Mouse (Mus musculus) kidney, adult 18-20 months (tissue): ENCODE results near the gene Gprc5d.

Experiments
- DNase-seq: peaks from one replicate; pipeline ENCODE4 v3.0.0; 2021

The Gprc5d gene

GRCm38 (mm10) chr6:135118183-135118582 lies at the start of gene Gprc5d:
Gprc5d (minus strand) TSS chr6:135118283.
- DNase-seq, result no peak

- DNase-seq, result no peak
Observed at GRCm38 (mm10) chr6:135166712-135167111, 48.6 kb upstream of the Gprc5d start.

- no peak for DNase-seq
Observed at GRCm38 (mm10) chr6:135166262-135166661, 48.2 kb upstream of the Gprc5d start.

- DNase-seq, result no peak
Observed at GRCm38 (mm10) chr6:135165706-135166105, 47.6 kb upstream of the Gprc5d start.

GRCm38 (mm10) chr6:135165191-135165590 lies 47.1 kb upstream of the Gprc5d start:
- DNase-seq, result no peak

- no peak for DNase-seq
Observed at GRCm38 (mm10) chr6:135162861-135163260, 44.8 kb upstream of the Gprc5d start.

- no peak for DNase-seq
Observed at GRCm38 (mm10) chr6:135162311-135162710, 44.2 kb upstream of the Gprc5d start.

GRCm38 (mm10) chr6:135161356-135161755 lies 43.3 kb upstream of the Gprc5d start:
- no peak for DNase-seq

GRCm38 (mm10) chr6:135158509-135158908 lies 40.4 kb upstream of the Gprc5d start:
- DNase-seq, result no peak

GRCm38 (mm10) chr6:135157496-135157895 lies 39.4 kb upstream of the Gprc5d start:
- no peak for DNase-seq

GRCm38 (mm10) chr6:135156597-135156996 lies 38.5 kb upstream of the Gprc5d start:
- no peak for DNase-seq

- DNase-seq, result no peak
Observed at GRCm38 (mm10) chr6:135153719-135154118, 35.6 kb upstream of the Gprc5d start.

GRCm38 (mm10) chr6:135150311-135150710 lies 32.2 kb upstream of the Gprc5d start:
- DNase-seq, result no peak

GRCm38 (mm10) chr6:135149722-135150121 lies 31.6 kb upstream of the Gprc5d start:
- no peak for DNase-seq

- DNase-seq, result no peak
Observed at GRCm38 (mm10) chr6:135149175-135149574, 31.1 kb upstream of the Gprc5d start.

GRCm38 (mm10) chr6:135148506-135148905 lies 30.4 kb upstream of the Gprc5d start:
- DNase-seq, result peak; percentile 30

GRCm38 (mm10) chr6:135145976-135146375 lies 27.9 kb upstream of the Gprc5d start:
- DNase-seq, result no peak

GRCm38 (mm10) chr6:135144516-135144915 lies 26.4 kb upstream of the Gprc5d start:
- DNase-seq, result no peak

GRCm38 (mm10) chr6:135143151-135143550 lies 25.1 kb upstream of the Gprc5d start:
- no peak for DNase-seq

- DNase-seq, result no peak
Observed at GRCm38 (mm10) chr6:135141451-135142147, 23.5 kb upstream of the Gprc5d start.

GRCm38 (mm10) chr6:135138746-135139145 lies 20.7 kb upstream of the Gprc5d start:
- no peak for DNase-seq

- DNase-seq, result no peak
Observed at GRCm38 (mm10) chr6:135138207-135138606, 20.1 kb upstream of the Gprc5d start.

GRCm38 (mm10) chr6:135137736-135138135 lies 19.7 kb upstream of the Gprc5d start:
- no peak for DNase-seq

- DNase-seq, result no peak
Observed at GRCm38 (mm10) chr6:135136439-135137161, 18.5 kb upstream of the Gprc5d start.
